Mouse (Mus musculus) MEL (cell line): ENCODE data around the gene Krt15. TPM values are rescaled to one million over a fixed set of nuclear protein-coding genes. Genes with fewer than 3 reads are reported as not detected.

ENCODE experiments used
- DNase-seq: peaks from one replicate; pipeline ENCODE4 v3.0.0; 2011; ENCODE audit warnings: low read depth, low spot score
- H3K27ac ChIP-seq: 2 replicates; pipeline ENCODE4 v1.5.1; 2012; ENCODE audit warnings: low read depth, mild to moderate bottlenecking, control low read depth, low read length, moderate library complexity; ENCODE audit not compliant: control insufficient read depth
- H3K27me3 ChIP-seq, 2 experiments: fragments of 150-350 bp in 1 of 2; sonication (generic) in 1 of 2; 2 replicates each; pipeline ENCODE4 v1.6.1; 2012; ENCODE audit warnings: low read length in 2 of 2, mild to moderate bottlenecking in 2 of 2, improper control_type of control experiment in 1 of 2, moderate library complexity in 1 of 2; ENCODE audit not compliant: insufficient read depth in 2 of 2, control insufficient read depth in 1 of 2
- H3K36me3 ChIP-seq, 2 experiments: 2 replicates each; pipeline ENCODE4 v1.6.1; 2012 to 2014; ENCODE audit warnings: low read length in 2 of 2, improper control_type of control experiment in 1 of 2, inconsistent platforms in 1 of 2, mild to moderate bottlenecking in 1 of 2; ENCODE audit not compliant: insufficient read depth in 2 of 2, control insufficient read depth in 1 of 2
- H3K4me1 ChIP-seq, 2 experiments: fragments of 150-350 bp in 1 of 2; sonication (generic) in 1 of 2; 2 replicates each; pipeline ENCODE4 v1.6.1; 2012; ENCODE audit warnings: low read length in 2 of 2, improper control_type of control experiment in 1 of 2, mild to moderate bottlenecking in 1 of 2; ENCODE audit not compliant: insufficient read depth in 2 of 2, control insufficient read depth in 1 of 2
- H3K4me3 ChIP-seq, 2 experiments: fragments of 150-350 bp in 1 of 2; sonication (generic) in 1 of 2; 2 replicates each; pipeline ENCODE4 v1.5.1; 2012; ENCODE audit warnings: low read depth in 2 of 2, low read length in 2 of 2, mild to moderate bottlenecking in 2 of 2, moderate library complexity in 2 of 2, control low read depth in 1 of 2, improper control_type of control experiment in 1 of 2; ENCODE audit not compliant: control insufficient read depth in 1 of 2, insufficient read depth in 1 of 2
- H3K79me2 ChIP-seq: 2 replicates; pipeline ENCODE4 v1.6.1; 2012; ENCODE audit warnings: mild to moderate bottlenecking, low read length, moderate library complexity; ENCODE audit not compliant: control insufficient read depth, poor library complexity, insufficient read depth
- H3K9ac ChIP-seq: 2 replicates; pipeline ENCODE4 v1.6.1; 2012; ENCODE audit warnings: low read depth, mild to moderate bottlenecking, control low read depth, low read length, moderate library complexity; ENCODE audit not compliant: control insufficient read depth, poor library complexity, severe bottlenecking
- H3K9me3 ChIP-seq: fragments of 150-350 bp; sonication (generic); replicated peaks from 2 replicates; pipeline ENCODE4 v1.6.1; 2012; ENCODE audit warnings: mild to moderate bottlenecking, low read length, improper control_type of control experiment, moderate library complexity; ENCODE audit not compliant: insufficient read depth
- BHLHE40 ChIP-seq: IDR thresholded peaks from 2 replicates; pipeline ENCODE4 v1.6.1; 2012; ENCODE audit warnings: low read depth, mild to moderate bottlenecking, inconsistent platforms, low read length, improper control_type of control experiment, borderline replicate concordance
- CHD1 ChIP-seq: IDR thresholded peaks from 2 replicates; pipeline ENCODE4 v1.6.1; 2012; ENCODE audit warnings: low read depth, mild to moderate bottlenecking, inconsistent platforms, low read length, improper control_type of control experiment
- CTCF ChIP-seq, 3 experiments: IDR thresholded peaks in 2 of 3; conservative IDR thresholded peaks in 1 of 3; 2 replicates each; pipeline ENCODE4 v1.5.1; 2011 to 2012; ENCODE audit warnings: low read length in 3 of 3, low read depth in 2 of 3, mild to moderate bottlenecking in 2 of 3, improper control_type of control experiment in 1 of 3, inconsistent platforms in 1 of 3, mixed read lengths in 1 of 3, moderate library complexity in 1 of 3; ENCODE audit not compliant: control insufficient read depth in 1 of 3, insufficient read depth in 1 of 3, poor library complexity in 1 of 3, severe bottlenecking in 1 of 3
- E2F4 ChIP-seq: IDR thresholded peaks from 2 replicates; pipeline ENCODE4 v1.6.1; 2011; ENCODE audit warnings: low read depth, low read length, improper control_type of control experiment, borderline replicate concordance
- EP300 ChIP-seq, 2 experiments: IDR thresholded peaks; 2 replicates each; pipeline ENCODE4 v1.6.1; 2011; ENCODE audit warnings: improper control_type of control experiment in 2 of 2, low read length in 2 of 2, low read depth in 1 of 2, mild to moderate bottlenecking in 1 of 2
- GATA1 ChIP-seq: IDR thresholded peaks from 2 replicates; pipeline ENCODE4 v1.6.1; 2011; ENCODE audit warnings: low read depth, low read length, improper control_type of control experiment
- HCFC1 ChIP-seq: IDR thresholded peaks from 2 replicates; pipeline ENCODE4 v1.6.1; 2012; ENCODE audit warnings: low read depth, mild to moderate bottlenecking, inconsistent platforms, low read length, improper control_type of control experiment, moderate library complexity
- JUND ChIP-seq: IDR thresholded peaks from 2 replicates; pipeline ENCODE4 v1.6.1; 2011; ENCODE audit warnings: low read depth, mild to moderate bottlenecking, improper control_type of control experiment, low read length
- MAFK ChIP-seq: IDR thresholded peaks from 2 replicates; pipeline ENCODE4 v1.6.1; 2011; ENCODE audit warnings: low read depth, mild to moderate bottlenecking, low read length, improper control_type of control experiment, borderline replicate concordance
- MAZ ChIP-seq: IDR thresholded peaks from 2 replicates; pipeline ENCODE4 v1.6.1; 2012; ENCODE audit warnings: low read depth, mild to moderate bottlenecking, inconsistent platforms, low read length, improper control_type of control experiment
- NELFE ChIP-seq: IDR thresholded peaks from 2 replicates; pipeline ENCODE4 v1.6.1; 2011; ENCODE audit warnings: low read depth, low read length, improper control_type of control experiment
- POLR2AphosphoS5 ChIP-seq: IDR thresholded peaks from 2 replicates; pipeline ENCODE4 v1.6.1; 2012; ENCODE audit warnings: low read depth, borderline replicate concordance, mild to moderate bottlenecking, inconsistent platforms, low read length, moderate library complexity, mixed read lengths
- RAD21 ChIP-seq: IDR thresholded peaks from 2 replicates; pipeline ENCODE4 v1.6.1; 2011; ENCODE audit warnings: mild to moderate bottlenecking, low read depth, low read length, improper control_type of control experiment
- RCOR1 ChIP-seq: IDR thresholded peaks from 2 replicates; pipeline ENCODE4 v1.6.1; 2012; ENCODE audit warnings: low read depth, mild to moderate bottlenecking, inconsistent platforms, low read length, improper control_type of control experiment
- SMC3 ChIP-seq: IDR thresholded peaks from 2 replicates; pipeline ENCODE4 v1.6.1; 2011; ENCODE audit warnings: low read depth, low read length, improper control_type of control experiment
- TAL1 ChIP-seq: IDR thresholded peaks from 2 replicates; pipeline ENCODE4 v1.6.1; 2012; ENCODE audit warnings: mild to moderate bottlenecking, inconsistent platforms, low read length, moderate library complexity, mixed read lengths
- TCF12 ChIP-seq: IDR thresholded peaks from 2 replicates; pipeline ENCODE4 v1.6.1; 2014; ENCODE audit warnings: low read depth, mild to moderate bottlenecking, inconsistent platforms, low read length, improper control_type of control experiment, moderate library complexity
- USF2 ChIP-seq, 2 experiments: IDR thresholded peaks; 2 replicates each; pipeline ENCODE4 v1.6.1; 2011 to 2012; ENCODE audit warnings: improper control_type of control experiment in 2 of 2, low read length in 2 of 2, borderline replicate concordance in 1 of 2, inconsistent platforms in 1 of 2, low read depth in 1 of 2, mild to moderate bottlenecking in 1 of 2; ENCODE audit not compliant: insufficient read depth in 1 of 2
- ZC3H11A ChIP-seq: IDR thresholded peaks from 2 replicates; pipeline ENCODE4 v1.6.1; 2012; ENCODE audit warnings: low read depth, mild to moderate bottlenecking, inconsistent platforms, low read length, improper control_type of control experiment
- ZMIZ1 ChIP-seq: IDR thresholded peaks from 2 replicates; pipeline ENCODE4 v1.6.1; 2012; ENCODE audit warnings: low read depth, mild to moderate bottlenecking, inconsistent platforms, low read length, improper control_type of control experiment, moderate library complexity
- ZNF384 ChIP-seq: IDR thresholded peaks from 2 replicates; pipeline ENCODE4 v1.6.1; 2012; ENCODE audit warnings: low read depth, mild to moderate bottlenecking, inconsistent platforms, low read length, improper control_type of control experiment
- polyA plus RNA-seq, 2 experiments: library from polyadenylated mRNA; stranded (reverse) in 1 of 2; unstranded in 1 of 2; fragments of >175 nt in 1 of 2; fragments of >200 nt in 1 of 2; gene quantifications; 2 replicates each; pipeline versions ENCODE4 v1.2.1 to v1.2.4; 2012; ENCODE audit warnings: low replicate concordance in 2 of 2, low read depth in 1 of 2; ENCODE audit not compliant: insufficient read length in 2 of 2, insufficient read depth in 1 of 2, missing spikeins in 1 of 2
- total RNA-seq: library from RNA; depleted of rRNA; stranded (reverse); fragments of 300-350 nt; gene quantifications from 2 replicates; pipeline ENCODE4 v1.2.3, GENCODE M21; 2012

Krt15 gene
- total and polyA plus RNA-seq, 3 experiments, result not detected

DNA sequence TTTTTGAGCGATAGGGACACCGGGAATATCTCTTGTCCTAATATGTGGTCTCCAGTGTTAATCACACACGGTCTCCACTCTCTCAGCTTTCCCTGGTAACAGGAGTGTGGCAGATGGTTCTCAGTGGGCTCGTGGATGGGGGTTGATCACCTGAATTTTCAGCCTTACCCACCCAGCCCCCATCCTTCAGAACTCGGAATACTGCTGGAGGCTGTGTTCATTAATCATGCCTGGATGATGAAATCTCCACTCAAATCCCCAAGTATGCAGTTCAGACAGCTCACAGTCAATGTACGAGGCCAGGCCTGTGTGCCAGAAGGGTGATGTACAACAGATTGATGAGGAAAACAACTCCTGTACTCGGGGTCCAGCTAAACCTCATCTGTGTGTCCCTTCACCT lies 10.8 kb downstream of the Krt15 start:
- Histone ChIP-seq H3K4me1 (no peaks in the 10 kb centered on the region), H3K9ac (no peak overlapping the region), H3K27ac (no peak overlapping the region), H3K9me3 (no peaks in the 10 kb centered on the region), H3K79me2 (no peaks in the 10 kb centered on the region), H3K4me3 (no peak overlapping the region), H3K27me3 (no peaks in the 10 kb centered on the region), H3K36me3 (no peaks in the 10 kb centered on the region)
- no peak for TF ChIP-seq GATA1
- TF ChIP-seq TCF12, result no peak
- TF ChIP-seq CTCF (IDR thresholded peaks at IDR 0.05 in 2 of 3, conservative IDR thresholded peaks at IDR 0.05 in 1 of 3; ENCODE audit: control insufficient read depth in 1 of 3, insufficient read depth in 1 of 3, low read depth in 2 of 3, low read length in 3 of 3, poor library complexity in 1 of 3, severe bottlenecking in 1 of 3), result no peak
- no peak for TF ChIP-seq EP300 (IDR thresholded peaks at IDR 0.05; ENCODE audit: low read depth in 1 of 2, low read length in 2 of 2)
- TF ChIP-seq ZMIZ1, result no peak
- no peak for TF ChIP-seq E2F4
- TF ChIP-seq RAD21, result no peak
- TF ChIP-seq SMC3, result no peak
- TF ChIP-seq NELFE, result no peak
- no peak for TF ChIP-seq TAL1
- TF ChIP-seq POLR2AphosphoS5, result no peak
- TF ChIP-seq ZC3H11A, result no peak
- TF ChIP-seq ZNF384, result no peak
- DNase-seq, result no peak

GRCm38 (mm10) chr11:100121466-100121865 lies 14.3 kb downstream of the Krt15 start, which contains the start of gene Krt13:
Gene Krt13 (minus strand): TSS chr11:100121566.
- H3K9ac ChIP-seq, result no peak within 1 kb of the TSS
- no peak for TF ChIP-seq ZC3H11A
- TF ChIP-seq, all 39 proteins: peak for 0
- DNase-seq, result no peak
- H3K27me3 ChIP-seq, result no peaks in the 10 kb centered on the region
- H3K36me3 ChIP-seq, result no peaks in the 10 kb centered on the region
- no peaks in the 10 kb centered on the region for H3K9me3 ChIP-seq
- H3K79me2 ChIP-seq, result no peaks in the 10 kb centered on the region
- H3K27ac ChIP-seq, result no peak within 1 kb of the TSS
- no peaks in the 10 kb centered on the region for H3K4me1 ChIP-seq
- no peak within 1 kb of the TSS for H3K4me3 ChIP-seq

- DNase-seq, result no peak
- no peaks in the 10 kb centered on the region for H3K4me1 ChIP-seq
- no peaks in the 10 kb centered on the region for H3K36me3 ChIP-seq
- H3K27me3 ChIP-seq, result no peaks in the 10 kb centered on the region
- TF ChIP-seq E2F4 (no peak), EP300 (IDR thresholded peaks at IDR 0.05; ENCODE audit: low read depth in 1 of 2, low read length in 2 of 2) (no peak), TAL1 (no peak), MAZ (no peak), CHD1 (no peak), TCF12 (no peak), USF2 (IDR thresholded peaks at IDR 0.05; ENCODE audit: borderline replicate concordance in 1 of 2, insufficient read depth in 1 of 2, low read depth in 1 of 2, low read length in 2 of 2) (no peak), JUND (no peak), MAFK (no peak), HCFC1 (no peak), BHLHE40 (no peak), ZMIZ1 (no peak), RCOR1 (no peak)
- no peak overlapping the region for H3K27ac ChIP-seq
- no peak overlapping the region for H3K4me3 ChIP-seq
- no peaks in the 10 kb centered on the region for H3K79me2 ChIP-seq
- no peaks in the 10 kb centered on the region for H3K9me3 ChIP-seq
- H3K9ac ChIP-seq, result no peak overlapping the region
Observed at GRCm38 (mm10) chr11:100120331-100120730, 15.4 kb downstream of the Krt15 start.
